Mouse (Mus musculus) forebrain, embryonic 13.5 days (tissue): Measurements from ENCODE around the gene Invs. TPM values are rescaled to one million over a fixed set of nuclear protein-coding genes. Genes with fewer than 3 reads are reported as not detected.
A peak's percentile ranks its signal among the peaks of the same experiment; 100 is the strongest.

Experiments
- ATAC-seq: fragments of 200-750 bp; cut with Nextera tagmentation; 2 replicates; pipeline ENCODE4 v1.8.0; 2017
- H3K27ac ChIP-seq: fragments of 300-500 bp; sonication (generic); 2 replicates; pipeline ENCODE4 v1.5.1; 2015; ENCODE audit warnings: inconsistent platforms, mild to moderate bottlenecking, moderate library complexity
- H3K27me3 ChIP-seq: fragments of 300-500 bp; sonication (generic); 2 replicates; pipeline ENCODE4 v1.6.1; 2015; ENCODE audit warnings: mild to moderate bottlenecking, inconsistent platforms
- H3K36me3 ChIP-seq: fragments of 300-500 bp; sonication (generic); 2 replicates; pipeline ENCODE4 v1.6.1; 2015; ENCODE audit warnings: mild to moderate bottlenecking, inconsistent platforms; ENCODE audit not compliant: poor library complexity, severe bottlenecking
- H3K4me1 ChIP-seq: fragments of 300-500 bp; sonication (generic); 2 replicates; pipeline ENCODE4 v1.6.1; 2015; ENCODE audit warnings: inconsistent platforms
- H3K4me2 ChIP-seq: fragments of 300-500 bp; sonication (generic); 2 replicates; pipeline ENCODE4 v1.6.1; 2015; ENCODE audit warnings: inconsistent platforms, mild to moderate bottlenecking, moderate library complexity
- H3K4me3 ChIP-seq: fragments of 300-500 bp; sonication (generic); 2 replicates; pipeline ENCODE4 v1.5.1; 2015; ENCODE audit warnings: mild to moderate bottlenecking, inconsistent platforms
- H3K9ac ChIP-seq: fragments of 300-500 bp; sonication (generic); 2 replicates; pipeline ENCODE4 v1.6.1; 2015; ENCODE audit warnings: mild to moderate bottlenecking, inconsistent platforms
- H3K9me3 ChIP-seq: fragments of 300-500 bp; sonication (generic); replicated peaks from 2 replicates; pipeline ENCODE4 v1.6.1; 2016; ENCODE audit warnings: inconsistent platforms
- WGBS: fragments of 180-500 bp; shearing (Covaris S2); methylation state at CpG from one replicate; pipeline ENCODE4 v1.1.7; 2015; 5-methylcytosine and 5-hydroxymethylcytosine counted together
- polyA plus RNA-seq: library from polyadenylated mRNA; unstranded; fragments of >200 nt; fragmentation: Nextera tagmentation; extraction: Ambion mirVana; gene quantifications from 2 replicates; pipeline ENCODE4 v1.2.1, GENCODE M21; 2015

Gene Invs
- polyA plus RNA-seq, result 7.8 and 9.5 TPM in 2 replicates

DNA sequence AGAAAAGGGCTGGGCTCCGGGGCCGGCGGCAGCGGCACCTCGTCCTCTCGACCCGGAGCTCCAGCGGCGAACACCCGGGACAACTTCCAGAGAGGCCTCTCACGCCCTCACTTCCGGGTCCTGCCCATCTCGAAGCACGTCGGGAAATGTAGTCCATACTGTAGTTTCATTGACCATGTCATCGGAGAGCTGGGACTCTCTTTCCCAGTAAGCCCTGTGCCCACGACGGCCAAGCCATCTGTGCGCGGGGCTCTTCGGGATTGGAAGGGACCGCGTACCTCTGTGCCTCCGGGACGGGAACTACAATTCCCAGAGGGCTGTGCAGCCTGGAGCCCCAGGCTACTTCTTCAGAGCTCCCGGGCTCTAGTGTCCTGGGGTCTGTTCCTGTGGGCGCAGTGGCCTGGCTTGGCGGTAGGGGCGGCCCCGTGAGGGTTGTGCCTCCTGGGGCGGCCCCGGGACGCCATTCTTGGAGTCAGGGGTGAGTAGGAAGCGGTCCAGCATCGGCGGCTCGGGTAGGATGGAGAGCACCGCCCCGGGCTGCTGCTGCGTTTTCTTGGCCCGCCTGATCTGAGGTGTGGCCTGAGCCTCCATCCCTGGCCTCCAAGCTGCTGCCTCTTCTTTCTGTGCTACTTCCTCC lies at the start of gene Invs, which contains the start of gene Erp44:
Invs (plus strand) TSS at position 263 of the 637 bp plus-strand sequence.
Erp44 (minus strand) TSS at position 61 of the 637 bp plus-strand sequence.
- Histone ChIP-seq H3K9me3 (no peaks in the 10 kb centered on the region), H3K4me2 (peak within 1 kb of the TSS; percentile 83), H3K27me3 (no peaks in the 10 kb centered on the region), H3K36me3 (no peaks in the 10 kb centered on the region), H3K9ac (peak within 1 kb of the TSS; percentile 92), H3K27ac (peak within 1 kb of the TSS; percentile 63), H3K4me3 (peak within 1 kb of the TSS; percentile 97), H3K4me1 (peaks cover 16% of the 10 kb centered on the region)
- WGBS, result 0% methylated on average over 41 of the region's 41 CpGs
- peak; percentile 100 for ATAC-seq

DNA sequence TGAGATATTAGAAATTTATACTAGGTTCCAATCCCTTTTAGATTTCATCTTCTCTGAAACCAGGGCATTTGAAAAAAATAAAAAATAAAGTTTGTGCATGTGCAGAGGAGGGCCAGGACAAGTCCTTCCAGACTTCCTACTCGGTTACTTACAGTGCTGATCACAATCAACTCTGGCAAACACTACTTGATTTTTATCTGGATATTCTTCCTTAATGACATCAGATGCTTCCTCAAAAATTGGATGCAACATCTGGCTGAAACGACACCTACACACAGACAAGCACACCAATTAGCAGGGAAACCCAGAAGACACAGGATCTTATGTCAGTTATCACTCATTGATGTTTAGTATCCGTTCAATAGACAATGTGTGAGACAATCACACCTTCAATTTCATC lies 42.8 kb upstream of the Invs start:
- ATAC-seq, result no peak
- no peak overlapping the region for H3K9ac ChIP-seq
- H3K4me1 ChIP-seq, result no peaks in the 10 kb centered on the region
- no peaks in the 10 kb centered on the region for H3K36me3 ChIP-seq
- H3K9me3 ChIP-seq, result no peaks in the 10 kb centered on the region
- no peak overlapping the region for H3K27ac ChIP-seq
- WGBS, result 75% methylated on average over 3 of the region's 3 CpGs
- H3K4me2 ChIP-seq, result no peak overlapping the region
- no peak overlapping the region for H3K4me3 ChIP-seq
- H3K27me3 ChIP-seq, result no peaks in the 10 kb centered on the region

DNA sequence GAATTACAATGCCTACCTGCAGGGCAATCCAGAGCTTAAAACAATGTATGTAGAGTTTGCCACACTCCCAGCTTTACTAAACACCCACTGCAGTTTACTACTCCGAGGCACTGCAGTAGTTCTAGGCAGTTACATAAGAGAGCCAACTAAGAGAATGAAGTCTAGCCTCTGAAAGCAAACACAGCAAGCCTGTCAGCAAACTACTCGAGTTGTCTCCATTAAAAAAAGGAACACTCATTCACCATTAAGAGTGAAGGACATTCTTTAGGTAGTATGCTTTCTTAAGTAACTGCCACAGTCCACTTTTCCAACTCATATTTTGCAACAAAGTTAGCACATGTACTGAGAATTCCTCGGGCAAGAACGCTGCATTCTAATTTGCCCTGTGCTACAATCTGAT lies 40.5 kb upstream of the Invs start:
- Histone ChIP-seq H3K4me3 (no peak overlapping the region), H3K4me2 (no peak overlapping the region), H3K27ac (no peak overlapping the region), H3K27me3 (no peaks in the 10 kb centered on the region), H3K9ac (no peak overlapping the region), H3K36me3 (no peaks in the 10 kb centered on the region), H3K9me3 (no peaks in the 10 kb centered on the region), H3K4me1 (no peaks in the 10 kb centered on the region)
- WGBS, result 87% methylated on average over 4 of the region's 4 CpGs
- no peak for ATAC-seq

DNA sequence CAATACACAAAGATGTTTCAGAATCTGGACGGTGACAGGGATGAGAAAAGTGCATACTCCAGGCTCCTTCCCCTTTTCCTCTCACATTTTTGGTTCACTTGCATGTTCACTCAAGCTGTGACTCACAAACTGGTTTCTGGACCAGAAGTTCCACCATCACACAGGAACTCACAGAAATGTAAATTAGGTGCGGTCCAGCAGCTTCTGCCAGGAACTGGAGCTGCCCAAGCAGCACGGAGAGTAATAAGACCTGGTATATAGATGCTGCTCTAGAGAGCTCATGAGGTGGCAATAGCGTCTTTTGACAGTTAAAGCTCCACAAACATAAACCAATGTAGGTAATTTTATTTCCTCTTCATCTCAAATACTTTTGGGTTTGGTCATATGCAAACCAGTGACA lies 37.1 kb upstream of the Invs start:
- 86% methylated on average over 4 of the region's 4 CpGs for WGBS
- Histone ChIP-seq H3K4me2 (no peak overlapping the region), H3K36me3 (no peaks in the 10 kb centered on the region), H3K9me3 (no peaks in the 10 kb centered on the region), H3K4me3 (no peak overlapping the region), H3K27ac (no peak overlapping the region), H3K27me3 (no peaks in the 10 kb centered on the region), H3K9ac (no peak overlapping the region), H3K4me1 (no peaks in the 10 kb centered on the region)
- no peak for ATAC-seq

DNA sequence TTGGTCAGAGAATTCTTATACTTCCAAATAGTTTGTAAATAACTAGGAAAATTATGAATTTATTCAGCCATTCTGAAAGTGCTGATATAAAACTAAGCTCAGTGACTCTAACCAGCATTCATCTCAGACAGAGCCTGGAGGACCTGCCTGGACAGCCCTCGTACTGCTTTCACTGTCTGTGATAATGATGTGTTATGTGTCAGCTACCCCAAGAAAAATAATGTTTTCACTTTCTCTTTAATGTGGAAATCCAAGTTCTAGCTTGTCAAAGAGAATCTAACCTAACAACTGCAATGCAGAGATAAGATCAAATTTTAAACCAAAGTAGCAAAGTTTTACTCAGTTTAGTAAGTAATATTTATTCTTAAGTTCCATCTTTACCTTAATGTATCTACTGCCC lies 35.8 kb upstream of the Invs start:
- Histone ChIP-seq H3K4me2 (no peak overlapping the region), H3K27me3 (no peaks in the 10 kb centered on the region), H3K9me3 (no peaks in the 10 kb centered on the region), H3K36me3 (no peaks in the 10 kb centered on the region), H3K9ac (no peak overlapping the region), H3K4me1 (no peaks in the 10 kb centered on the region), H3K4me3 (no peak overlapping the region), H3K27ac (no peak overlapping the region)
- 72% methylated on average over 1 of the region's 1 CpGs for WGBS
- no peak for ATAC-seq

DNA sequence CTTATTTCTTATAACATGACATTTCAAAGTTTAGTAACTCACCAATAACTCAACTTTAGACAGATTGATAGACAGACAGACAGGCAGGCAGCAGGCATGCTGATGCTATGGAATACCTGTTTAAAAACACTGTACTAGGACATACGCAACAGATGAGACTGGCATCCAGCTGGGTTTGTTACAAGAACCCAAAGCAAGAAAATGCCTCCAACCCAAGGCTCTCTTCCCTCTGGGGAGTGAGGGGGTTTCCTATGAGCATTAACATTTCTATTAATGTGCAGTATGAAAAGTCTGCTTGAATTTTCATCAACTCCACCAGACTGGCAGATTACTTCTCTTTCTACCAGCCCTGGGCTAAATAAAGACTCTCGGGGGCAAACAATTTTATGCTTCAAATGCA lies 35.3 kb upstream of the Invs start:
- no peak overlapping the region for H3K9ac ChIP-seq
- ATAC-seq, result no peak
- H3K4me1 ChIP-seq, result no peaks in the 10 kb centered on the region
- WGBS, result 83% methylated on average over 2 of the region's 2 CpGs
- H3K9me3 ChIP-seq, result no peaks in the 10 kb centered on the region
- H3K27ac ChIP-seq, result no peak overlapping the region
- no peak overlapping the region for H3K4me3 ChIP-seq
- H3K4me2 ChIP-seq, result no peak overlapping the region
- no peaks in the 10 kb centered on the region for H3K36me3 ChIP-seq
- no peaks in the 10 kb centered on the region for H3K27me3 ChIP-seq

DNA sequence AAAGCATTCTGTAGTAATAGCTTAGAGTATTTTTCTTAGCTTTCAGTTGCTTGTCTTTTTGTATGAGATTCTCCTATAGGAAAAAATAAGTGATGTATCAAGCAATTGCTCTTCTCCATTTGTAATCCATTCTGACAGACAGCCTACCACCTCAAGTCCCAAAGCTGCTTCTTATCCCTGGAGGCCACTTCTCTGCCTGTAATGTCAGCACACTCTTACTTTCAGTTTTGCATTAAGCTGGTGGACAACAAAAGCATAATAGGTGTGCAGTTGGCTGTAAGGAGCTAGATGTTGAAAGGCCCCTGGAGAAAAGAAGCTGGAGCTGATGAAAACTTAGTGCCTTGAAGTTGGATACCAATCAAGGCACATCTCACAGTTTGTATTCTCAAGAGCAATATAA lies 26.3 kb upstream of the Invs start:
- ATAC-seq, result no peak
- Histone ChIP-seq H3K9ac (no peak overlapping the region), H3K27ac (no peak overlapping the region), H3K9me3 (no peaks in the 10 kb centered on the region), H3K36me3 (no peaks in the 10 kb centered on the region), H3K27me3 (no peaks in the 10 kb centered on the region), H3K4me1 (no peaks in the 10 kb centered on the region), H3K4me3 (no peak overlapping the region), H3K4me2 (no peak overlapping the region)

DNA sequence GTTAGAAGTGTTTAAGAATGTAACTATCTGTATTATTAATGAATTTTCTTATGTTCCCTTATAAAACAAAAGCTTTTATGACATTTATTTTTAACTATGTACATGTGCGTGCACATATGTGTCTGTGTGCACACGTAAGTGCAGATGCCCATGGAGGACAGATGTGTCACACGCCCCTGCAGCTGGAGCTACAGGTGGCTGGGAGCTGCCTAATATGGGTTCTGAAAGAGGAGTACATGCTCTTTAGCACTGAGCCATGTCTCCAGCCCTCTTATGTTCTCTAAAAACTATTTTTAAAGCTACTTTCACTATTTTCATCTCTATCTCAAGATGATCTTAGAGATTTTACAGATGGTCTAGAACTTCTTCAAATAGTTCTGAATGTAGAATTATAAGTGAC lies 21.5 kb upstream of the Invs start:
- Histone ChIP-seq H3K9ac (no peak overlapping the region), H3K27ac (no peak overlapping the region), H3K36me3 (no peaks in the 10 kb centered on the region), H3K4me2 (no peak overlapping the region), H3K27me3 (no peaks in the 10 kb centered on the region), H3K9me3 (no peaks in the 10 kb centered on the region), H3K4me1 (no peaks in the 10 kb centered on the region), H3K4me3 (no peak overlapping the region)
- WGBS, result 93% methylated on average over 3 of the region's 3 CpGs
- no peak for ATAC-seq

DNA sequence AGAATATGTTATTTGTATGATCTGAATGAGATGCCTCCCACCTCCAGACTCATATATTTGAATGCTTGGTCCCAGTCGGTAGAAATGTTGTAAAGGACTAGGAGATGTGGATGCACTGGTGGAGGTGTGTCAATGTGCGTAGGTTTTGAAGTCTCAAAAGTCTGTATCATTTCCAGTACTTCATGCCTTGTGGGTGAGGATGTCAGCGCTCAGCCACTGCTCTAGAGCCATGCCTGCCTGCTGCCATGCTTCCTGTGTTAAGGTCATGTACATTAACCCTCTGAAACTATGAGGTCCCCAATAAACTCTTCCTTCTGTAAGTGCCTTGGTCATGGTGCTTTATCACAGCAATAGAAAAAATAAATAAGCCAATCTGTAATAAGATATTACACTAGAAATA lies 11.9 kb upstream of the Invs start:
- Histone ChIP-seq H3K9me3 (no peaks in the 10 kb centered on the region), H3K27ac (no peak overlapping the region), H3K9ac (no peak overlapping the region), H3K36me3 (no peaks in the 10 kb centered on the region), H3K27me3 (no peaks in the 10 kb centered on the region), H3K4me1 (peaks cover 6% of the 10 kb centered on the region), H3K4me3 (no peak overlapping the region), H3K4me2 (no peak overlapping the region)
- WGBS, result 89% methylated on average over 3 of the region's 3 CpGs
- no peak for ATAC-seq

DNA sequence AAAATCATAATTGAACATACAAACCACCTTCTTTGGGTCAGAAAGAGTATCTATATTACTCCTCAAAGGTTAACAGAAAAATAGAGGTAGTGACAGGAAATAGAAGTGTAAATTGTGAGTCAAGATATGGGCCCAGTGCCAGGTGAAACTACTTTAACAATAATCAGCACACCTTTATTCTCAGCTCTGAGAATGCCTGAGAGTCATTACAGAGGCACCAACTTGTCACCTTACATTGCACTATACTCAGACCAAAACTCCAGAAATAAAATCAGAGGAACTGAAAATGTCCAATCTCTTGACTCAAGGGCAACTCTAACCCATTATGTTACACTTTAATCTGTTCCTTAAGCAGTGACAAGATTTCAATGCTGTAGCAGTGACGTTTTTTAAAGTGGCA lies 11.4 kb upstream of the Invs start:
- no peaks in the 10 kb centered on the region for H3K36me3 ChIP-seq
- H3K9ac ChIP-seq, result no peak overlapping the region
- WGBS, result 79% methylated on average over 1 of the region's 1 CpGs
- no peak overlapping the region for H3K27ac ChIP-seq
- H3K27me3 ChIP-seq, result no peaks in the 10 kb centered on the region
- no peak overlapping the region for H3K4me3 ChIP-seq
- ATAC-seq, result no peak
- no peaks in the 10 kb centered on the region for H3K9me3 ChIP-seq
- no peak overlapping the region for H3K4me2 ChIP-seq
- H3K4me1 ChIP-seq, result peaks cover 6% of the 10 kb centered on the region

DNA sequence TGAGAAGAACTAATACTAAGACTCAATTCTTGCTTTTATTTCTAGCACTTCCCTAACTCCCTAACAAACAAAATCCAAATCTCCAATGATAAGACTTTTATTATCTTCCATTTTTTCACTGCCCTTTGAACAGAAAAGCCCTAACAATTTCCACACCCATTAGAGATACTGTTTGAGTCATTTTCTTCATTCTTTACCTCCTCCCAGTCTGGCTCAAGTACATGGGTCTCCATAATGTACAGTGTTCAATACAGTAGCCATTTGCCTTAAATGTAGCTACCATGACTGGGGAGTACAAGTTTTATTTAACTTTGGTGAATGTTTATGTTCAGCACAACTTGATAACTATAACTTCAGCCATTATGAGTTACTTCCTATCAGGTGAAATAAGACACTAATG lies 9.0 kb upstream of the Invs start:
- ATAC-seq, result no peak
- peaks cover 6% of the 10 kb centered on the region for H3K4me1 ChIP-seq
- 0 out of 2 replicates have a peak, but pooled peaks cover 7% of the 10 kb centered on the region for H3K36me3 ChIP-seq
- H3K9ac ChIP-seq, result no peak overlapping the region
- no peak overlapping the region for H3K4me3 ChIP-seq
- no peak overlapping the region for H3K27ac ChIP-seq
- H3K27me3 ChIP-seq, result no peaks in the 10 kb centered on the region
- H3K9me3 ChIP-seq, result 0 out of 2 replicates have a peak, but pooled peaks cover 3% of the 10 kb centered on the region
- H3K4me2 ChIP-seq, result no peak overlapping the region

DNA sequence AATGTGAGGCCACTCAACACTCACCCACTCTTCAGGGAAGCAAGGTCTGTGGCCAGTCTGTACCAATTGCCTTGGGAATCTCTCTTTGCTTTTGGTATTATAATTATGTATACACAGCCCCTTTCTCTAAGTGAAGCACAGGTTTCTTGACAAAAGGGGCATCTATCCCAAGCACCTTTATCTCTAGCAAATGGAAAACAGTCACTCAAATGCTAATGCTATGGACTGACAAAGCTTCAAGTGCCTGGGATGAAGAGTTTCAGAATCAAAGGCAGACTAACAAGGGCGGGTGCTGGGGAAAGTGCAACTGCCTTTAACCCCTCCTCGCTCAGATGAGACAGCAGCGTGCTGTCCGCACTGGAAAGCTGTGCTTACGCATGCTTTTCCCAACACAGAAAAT lies 7.7 kb upstream of the Invs start:
- Histone ChIP-seq H3K4me1 (peaks cover 6% of the 10 kb centered on the region), H3K27me3 (no peaks in the 10 kb centered on the region), H3K9ac (no peak overlapping the region), H3K27ac (no peak overlapping the region), H3K4me3 (no peak overlapping the region), H3K4me2 (no peak overlapping the region), H3K9me3 (0 out of 2 replicates have a peak, but pooled peaks cover 3% of the 10 kb centered on the region), H3K36me3 (0 out of 2 replicates have a peak, but pooled peaks cover 7% of the 10 kb centered on the region)
- ATAC-seq, result no peak
- 41% methylated on average over 5 of the region's 5 CpGs for WGBS
